Comparison of ENCODE assay signal across 8 mouse cellular contexts in genomic region chr1:20819771-20820605, GRCm38 (mm10). TPM values are rescaled to one million over a fixed set of nuclear protein-coding genes. Genes with fewer than 3 reads are reported as not detected.
A peak's percentile ranks its signal among the peaks of the same experiment; 100 is the strongest.
DNase-seq lines count a peak whose midpoint lies in the region; ATAC-seq and TF ChIP-seq lines count a peak whose summit lies in the region.

Mcm3 (minus strand) TSS chr1:20820312.

- H3K27me3 ChIP-seq in C2C12 (ENCODE audit: control insufficient read depth, insufficient read depth, insufficient read length) (no peaks in the 10 kb centered on the region), myocyte (ENCODE audit: control insufficient read depth, insufficient read depth, insufficient read length) (no peaks in the 10 kb centered on the region)
- H3K27me3 ChIP-seq in erythroblast, embryonic 14.5 days (ENCODE audit: control insufficient read depth): no peaks in the 10 kb centered on the region
- no peaks in the 10 kb centered on the region for H3K27me3 ChIP-seq in heart, embryonic 11.5 days (ENCODE audit: control insufficient read depth, insufficient read depth, low read length)
- H3K27me3 ChIP-seq in kidney, embryonic 16.5 days (ENCODE audit: insufficient read depth, low read length): no peaks in the 10 kb centered on the region
- no peaks in the 10 kb centered on the region for H3K27me3 ChIP-seq in liver, adult 2 months (ENCODE audit: control insufficient read depth, insufficient read depth, low read length)
- no peaks in the 10 kb centered on the region for H3K27me3 ChIP-seq in splenic B cell, adult 2 months (ENCODE audit: control insufficient read depth, insufficient read depth, low read length, poor library complexity, severe bottlenecking)

- WGBS in heart, embryonic 11.5 days (ENCODE audit: insufficient replicate concordance): under 1% methylated on average over 52 of the region's 52 CpGs
- 1% methylated on average over 52 of the region's 52 CpGs for WGBS in kidney, embryonic 16.5 days
- under 1% methylated on average over 52 of the region's 52 CpGs for WGBS in liver, adult 2 months

- H3K4me2 ChIP-seq in heart, embryonic 11.5 days: peak within 1 kb of the TSS; percentile 72
- H3K4me2 ChIP-seq in kidney, embryonic 16.5 days (replicated peaks; ENCODE audit: low read depth, low read length): peak within 1 kb of the TSS; percentile 69
- H3K4me2 ChIP-seq in myocyte (ENCODE audit: low read depth): peak within 1 kb of the TSS; percentile 86

- no peaks in the 10 kb centered on the region for H3K9me3 ChIP-seq in erythroblast, embryonic 14.5 days (ENCODE audit: control insufficient read depth, low read length)
- H3K9me3 ChIP-seq in heart, embryonic 11.5 days (replicated peaks; ENCODE audit: control insufficient read depth, low read length): no peaks in the 10 kb centered on the region
- no peaks in the 10 kb centered on the region for H3K9me3 ChIP-seq in kidney, embryonic 16.5 days (ENCODE audit: low read length)

- peak within 1 kb of the TSS; percentile 51; the same call in 1 of the 2 replicates for H3K27ac ChIP-seq in heart, embryonic 11.5 days (ENCODE audit: low read depth, low read length)
- H3K27ac ChIP-seq in kidney, embryonic 16.5 days (ENCODE audit: low read length): peak within 1 kb of the TSS; percentile 17; the same call in 1 of the 2 replicates
- H3K27ac ChIP-seq in liver, adult 2 months (replicated peaks; ENCODE audit: insufficient read depth, low read depth, low read length): no peak within 1 kb of the TSS

- ATAC-seq in heart, embryonic 11.5 days (replicated peaks; ENCODE audit: insufficient number of reproducible peaks, low FRiP score, low TSS enrichment): peak; percentile 99
- ATAC-seq in kidney, embryonic 16.5 days (ENCODE audit: low FRiP score, low TSS enrichment): peak; percentile 99

- peaks cover 29% of the 10 kb centered on the region for H3K4me1 ChIP-seq in erythroblast, embryonic 14.5 days (ENCODE audit: control insufficient read depth)
- 0 out of 2 replicates have a peak, but pooled peaks cover 3% of the 10 kb centered on the region for H3K4me1 ChIP-seq in heart, embryonic 11.5 days (ENCODE audit: control insufficient read depth, insufficient read depth, low read length)
- peaks cover 8% of the 10 kb centered on the region for H3K4me1 ChIP-seq in kidney, embryonic 16.5 days (ENCODE audit: insufficient read depth, low read length)
- peaks cover 2% of the 10 kb centered on the region for H3K4me1 ChIP-seq in liver, adult 2 months (ENCODE audit: control insufficient read depth, insufficient read depth, low read length)

- H3ac ChIP-seq in C2C12 (ENCODE audit: control insufficient read depth, insufficient read length, low read depth): peak within 1 kb of the TSS; percentile 96
- no peak within 1 kb of the TSS for H3ac ChIP-seq in myocyte (ENCODE audit: control insufficient read depth, insufficient read length)

- no peak for TF ChIP-seq POLR2A in brain, embryonic 14.5 days (IDR thresholded peaks at IDR 0.05; ENCODE audit: borderline replicate concordance, extremely low read depth, insufficient read depth, insufficient read length, poor library complexity, severe bottlenecking)
- TF ChIP-seq POLR2A in liver, adult 2 months (IDR thresholded peaks at IDR 0.05; ENCODE audit: extremely low read depth, insufficient read depth, low read length): no peak
- peak; percentile 45 for TF ChIP-seq POLR2A in myocyte (IDR thresholded peaks at IDR 0.05; ENCODE audit: insufficient read length, low read depth)

- peak; percentile 99 for DNase-seq in brain, embryonic 14.5 days (ENCODE audit: low read depth)
- DNase-seq in liver, adult 2 months (ENCODE audit: extremely low read depth, low read depth, low spot score): peak; percentile 97
- DNase-seq in splenic B cell, adult 2 months (ENCODE audit: low read depth, low spot score): peak; percentile 94

- peaks cover 27% of the 10 kb centered on the region for H3K79me3 ChIP-seq in C2C12 (ENCODE audit: low read depth)

- H3K4me3 ChIP-seq in C2C12 (ENCODE audit: insufficient read depth, poor library complexity, severe bottlenecking) (peak within 1 kb of the TSS; percentile 57), myocyte (peak within 1 kb of the TSS; percentile 38)
- peak within 1 kb of the TSS; percentile 81 for H3K4me3 ChIP-seq in erythroblast, embryonic 14.5 days (replicated peaks)
- H3K4me3 ChIP-seq in heart, embryonic 11.5 days (ENCODE audit: low read depth, low read length): peak within 1 kb of the TSS; percentile 82
- peak within 1 kb of the TSS; percentile 77 for H3K4me3 ChIP-seq in kidney, embryonic 16.5 days (ENCODE audit: low read length)
- H3K4me3 ChIP-seq in liver, adult 2 months (ENCODE audit: insufficient read depth, low read depth, low read length): peak within 1 kb of the TSS; percentile 59

- TF ChIP-seq CTCF in C2C12 (IDR thresholded peaks at IDR 0.05; ENCODE audit: control insufficient read depth, insufficient read depth, insufficient read length): no peak
- TF ChIP-seq CTCF in brain, embryonic 14.5 days (IDR thresholded peaks at IDR 0.05; ENCODE audit: borderline replicate concordance, extremely low read depth, insufficient read depth, insufficient read length): no peak
- TF ChIP-seq CTCF in liver, adult 2 months (IDR thresholded peaks at IDR 0.05; ENCODE audit: low read depth, low read length): no peak

- H3K79me2 ChIP-seq in C2C12 (ENCODE audit: control insufficient read depth, insufficient read depth) (peaks cover 46% of the 10 kb centered on the region), myocyte (ENCODE audit: control insufficient read depth, insufficient read depth) (peaks cover 13% of the 10 kb centered on the region)
- H3K79me2 ChIP-seq in liver, adult 2 months (ENCODE audit: control insufficient read depth, insufficient read depth, low read length): no peaks in the 10 kb centered on the region

- peak within 1 kb of the TSS; percentile 88 for H3K9ac ChIP-seq in heart, embryonic 11.5 days (ENCODE audit: low read depth, low read length)
- peak within 1 kb of the TSS; percentile 78 for H3K9ac ChIP-seq in kidney, embryonic 16.5 days (replicated peaks; ENCODE audit: low read length)
- H3K9ac ChIP-seq in liver, adult 2 months (ENCODE audit: low read depth, low read length): peak within 1 kb of the TSS; percentile 37

- H3K36me3 ChIP-seq in C2C12 (ENCODE audit: control insufficient read depth, insufficient read depth) (peaks cover 36% of the 10 kb centered on the region), myocyte (ENCODE audit: control insufficient read depth, insufficient read depth) (peaks cover 7% of the 10 kb centered on the region)
- peaks cover 40% of the 10 kb centered on the region for H3K36me3 ChIP-seq in erythroblast, embryonic 14.5 days (ENCODE audit: control insufficient read depth)
- H3K36me3 ChIP-seq in heart, embryonic 11.5 days (ENCODE audit: control insufficient read depth, insufficient read depth, low read length): peaks cover 17% of the 10 kb centered on the region
- H3K36me3 ChIP-seq in kidney, embryonic 16.5 days (ENCODE audit: insufficient read depth, low read length): peaks cover 23% of the 10 kb centered on the region
- H3K36me3 ChIP-seq in liver, adult 2 months (ENCODE audit: control insufficient read depth, insufficient read depth, low read length): 0 out of 2 replicates have a peak, but pooled peaks cover 2% of the 10 kb centered on the region
- no peaks in the 10 kb centered on the region for H3K36me3 ChIP-seq in splenic B cell, adult 2 months (ENCODE audit: control insufficient read depth, insufficient read depth, low read length, poor library complexity, severe bottlenecking)

TF ChIP-seq in C2C12, 6 proteins besides CTCF, POLR2A, EP300 and RAD21:
- TF ChIP-seq USF1 (IDR thresholded peaks at IDR 0.05; ENCODE audit: low read depth) (peak; percentile 47), MAX (IDR thresholded peaks at IDR 0.05) (peak; percentile 97), MYOG (IDR thresholded peaks at IDR 0.05; ENCODE audit: control insufficient read depth, extremely low read depth, insufficient read length) (no peak), FOSL1 (IDR thresholded peaks at IDR 0.05; ENCODE audit: insufficient read depth, low read length, poor library complexity, severe bottlenecking) (no peak), CEBPB (IDR thresholded peaks at IDR 0.05; ENCODE audit: low read depth) (peak; percentile 98)

TF ChIP-seq in myocyte, 11 proteins besides CTCF, POLR2A, EP300 and RAD21:
- TF ChIP-seq E2F4 (IDR thresholded peaks at IDR 0.05; ENCODE audit: insufficient read depth) (peak; percentile 99), TCF3 (IDR thresholded peaks at IDR 0.05; ENCODE audit: insufficient read length, low read depth) (no peak), POLR2AphosphoS2 (IDR thresholded peaks at IDR 0.05; ENCODE audit: insufficient read length, low read depth) (no peak), MYOD1 (IDR thresholded peaks at IDR 0.05; ENCODE audit: control insufficient read depth in 1 of 3, insufficient read length in 2 of 3, low read depth in 2 of 3) (no peak), TCF12 (IDR thresholded peaks at IDR 0.05; ENCODE audit: insufficient read depth, poor library complexity, severe bottlenecking) (no peak), CEBPB (IDR thresholded peaks at IDR 0.05; ENCODE audit: insufficient read depth, poor library complexity, severe bottlenecking) (peak; percentile 97), SRF (IDR thresholded peaks at IDR 0.05; ENCODE audit: control insufficient read depth, insufficient read length, low read depth) (peak; percentile 49), REST (IDR thresholded peaks at IDR 0.05; ENCODE audit: insufficient read depth, insufficient read length) (no peak), MAX (IDR thresholded peaks at IDR 0.05; ENCODE audit: low read depth) (peak; percentile 81), USF1 (IDR thresholded peaks at IDR 0.05; ENCODE audit: low read depth) (peak; percentile 27), MYOG (IDR thresholded peaks at IDR 0.05; ENCODE audit: control insufficient read depth in 1 of 3, insufficient read depth in 1 of 3, insufficient read length in 2 of 3, low read depth in 2 of 3) (no peak)

RNA-seq across cellular contexts. Expression of gene Mcm3, which starts in this region (rescaled TPM):
- polyA plus RNA-seq in C2C12 (2012; fragmentation: generic; extraction: Trizol): 126 TPM
- 29.0 and 31.6 TPM in 2 replicates for polyA plus RNA-seq in brain, embryonic 14.5 days (2012; rRNA removed)
- 12.8 and 15.9 TPM in 2 replicates for polyA plus RNA-seq in erythroblast, embryonic 14.5 days (2012)
- 142 and 153 TPM in 2 replicates for polyA plus RNA-seq in heart, embryonic 11.5 days (2014; fragmentation: Nextera tagmentation; extraction: Ambion mirVana)
- polyA plus RNA-seq in kidney, embryonic 16.5 days (2015; fragmentation: Nextera tagmentation; extraction: Ambion mirVana): 179 and 182 TPM in 2 replicates
- 4.4 and 8.0 TPM in 2 replicates for total RNA-seq in liver, adult 2 months (2014; rRNA removed)
- 1.9 and 3.2 TPM in 2 replicates for polyA plus RNA-seq in liver, adult 2 months (2012; rRNA removed)
- 23.2 TPM for polyA plus RNA-seq in myocyte (2012; fragmentation: generic; extraction: Trizol)

Comparison
In these comparisons a context has a peak if more than half of its experiments do, and no peak if none do; other contexts are left out.
1. H3K9ac ChIP-seq: peak in every context shown above with its lines; median percentile 88 in heart, embryonic 11.5 days; 78 in kidney, embryonic 16.5 days; 37 in liver, adult 2 months.